Mouse (Mus musculus) spleen, adult 2 months (tissue): ENCODE results near the gene Gm43720.

Experiments used
- CTCF ChIP-seq: fragments of 200-500 bp; IDR thresholded peaks from 2 replicates; pipeline ENCODE4 v1.5.1; 2011; ENCODE audit warnings: mild to moderate bottlenecking, inconsistent platforms; ENCODE audit not compliant: insufficient read depth, insufficient read length, insufficient replicate concordance; ENCODE audit errors: extremely low read depth
- POLR2A ChIP-seq: fragments of 200-500 bp; IDR thresholded peaks from 2 replicates; pipeline ENCODE4 v1.6.1; 2011; ENCODE audit warnings: low read depth, low read length, inconsistent platforms

GRCm38 (mm10) chr5:138277994-138278393 is 1.8 kb downstream of the Gm43720 start:
- TF ChIP-seq CTCF (no peak), POLR2A (no peak)
